Mouse (Mus musculus): ENCODE results near the gene Sec14l1. TPM values are rescaled to one million over a fixed set of nuclear protein-coding genes. Genes with fewer than 3 reads are reported as not detected.

Gene Sec14l1
- total RNA-seq, 2 experiments from 2014 or later = 151 to 152 TPM

DNA sequence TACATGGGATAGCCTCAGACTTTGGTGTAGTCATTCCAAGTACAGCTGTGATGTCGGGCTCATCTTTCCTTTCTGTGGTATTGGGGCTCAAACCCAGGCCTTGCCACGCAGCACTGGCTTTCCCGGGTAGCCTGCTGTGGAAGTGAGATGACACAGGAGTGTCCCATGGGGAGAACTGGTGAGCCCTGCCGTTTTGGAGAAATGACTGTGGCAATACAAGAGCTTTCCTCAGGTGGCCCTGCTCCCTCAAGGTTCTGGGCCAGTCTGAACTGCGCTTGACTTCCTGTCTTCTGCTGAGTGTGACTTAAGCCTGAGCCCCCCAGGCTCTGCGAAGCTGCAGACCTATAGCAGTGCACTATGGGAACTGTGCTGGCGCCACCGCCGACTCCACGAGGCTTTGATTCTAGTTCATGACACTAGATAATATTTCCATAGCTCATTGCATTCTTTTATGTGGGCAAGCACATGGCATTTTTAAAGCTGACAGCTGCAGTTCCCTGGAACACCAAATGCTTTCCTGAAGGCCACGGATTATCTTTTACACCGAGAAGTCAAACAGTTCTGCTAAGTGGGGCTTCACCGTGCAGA lies 12.4 kb downstream of the Sec14l1 start:
- no peak for DNase-seq (ENCODE audit: low spot score in 2 of 2)

DNA sequence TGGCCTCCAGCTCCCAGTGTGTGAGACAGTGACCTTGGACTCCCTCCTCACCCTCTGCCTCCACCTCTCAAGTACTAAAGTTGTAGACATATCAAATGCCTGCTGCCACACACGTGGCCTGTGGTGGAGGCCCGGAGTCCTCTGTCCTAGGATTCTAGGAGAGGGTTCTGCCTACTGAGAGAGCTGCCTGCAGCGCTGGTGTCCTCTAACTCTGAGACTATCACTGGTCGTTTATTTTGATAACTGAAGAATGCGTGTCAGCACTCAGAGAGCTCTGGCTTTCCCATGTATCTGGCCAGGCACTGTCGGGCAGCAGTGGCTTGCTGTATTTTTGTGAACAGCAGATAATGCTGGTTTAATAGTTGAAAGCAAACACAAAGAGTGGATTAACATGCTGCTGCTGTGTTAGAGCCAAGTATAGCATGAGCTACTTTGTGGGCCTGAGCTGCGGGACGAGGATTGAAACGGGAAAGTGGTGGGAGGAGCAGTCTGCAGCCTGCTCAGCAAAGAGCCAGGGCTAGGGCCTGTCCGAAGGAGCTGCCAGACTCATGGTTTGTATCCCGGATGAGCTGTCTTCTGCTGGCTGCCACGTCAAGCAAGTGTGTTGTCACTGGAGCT lies 13.1 kb downstream of the Sec14l1 start:
- peak in 1 of 2 experiments; percentile 35 for DNase-seq (ENCODE audit: low spot score in 2 of 2)

DNA sequence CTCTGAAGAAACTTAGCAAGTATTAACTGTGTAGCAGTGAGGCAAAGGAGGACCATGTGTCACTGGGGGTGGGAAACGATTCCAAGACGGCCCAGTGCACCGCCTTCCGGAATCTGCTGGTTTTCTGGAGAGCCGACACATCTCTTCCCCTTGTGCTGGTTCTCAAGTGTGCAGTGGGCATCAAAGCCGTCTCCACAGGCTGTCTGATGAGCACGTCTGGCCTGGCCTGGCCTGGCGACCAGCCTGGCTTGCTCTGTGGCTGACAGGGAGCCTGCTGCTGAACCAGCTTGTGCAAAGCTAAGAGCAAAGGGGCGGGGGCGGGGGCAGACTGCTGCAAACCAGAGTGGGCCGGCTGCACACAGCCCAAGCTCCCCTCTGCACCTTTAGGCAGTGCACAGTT lies 14.5 kb downstream of the Sec14l1 start:
- DNase-seq (ENCODE audit: low spot score in 2 of 2) = peak; percentile 42 to 52

DNA sequence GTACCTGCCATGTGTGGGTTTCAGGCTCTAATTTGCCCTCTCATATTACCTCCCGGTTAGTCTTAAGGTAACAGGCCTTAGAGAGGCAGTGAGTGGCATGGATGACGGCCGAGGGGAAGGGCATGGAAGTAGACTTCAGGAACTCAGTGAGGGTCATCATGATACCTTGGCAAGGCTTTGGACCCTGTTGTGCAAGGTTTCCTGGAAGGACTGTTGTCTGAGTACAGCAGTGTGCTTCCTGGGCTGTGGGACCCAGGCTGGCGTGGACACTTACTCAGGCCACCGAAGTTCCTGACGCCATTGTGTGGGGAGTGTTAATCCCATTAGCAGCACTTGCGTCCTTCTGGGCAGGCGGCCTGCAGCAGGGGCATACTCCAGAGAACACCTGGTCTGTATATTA lies 15.1 kb downstream of the Sec14l1 start:
- no peak for DNase-seq (ENCODE audit: low spot score in 2 of 2)

DNA sequence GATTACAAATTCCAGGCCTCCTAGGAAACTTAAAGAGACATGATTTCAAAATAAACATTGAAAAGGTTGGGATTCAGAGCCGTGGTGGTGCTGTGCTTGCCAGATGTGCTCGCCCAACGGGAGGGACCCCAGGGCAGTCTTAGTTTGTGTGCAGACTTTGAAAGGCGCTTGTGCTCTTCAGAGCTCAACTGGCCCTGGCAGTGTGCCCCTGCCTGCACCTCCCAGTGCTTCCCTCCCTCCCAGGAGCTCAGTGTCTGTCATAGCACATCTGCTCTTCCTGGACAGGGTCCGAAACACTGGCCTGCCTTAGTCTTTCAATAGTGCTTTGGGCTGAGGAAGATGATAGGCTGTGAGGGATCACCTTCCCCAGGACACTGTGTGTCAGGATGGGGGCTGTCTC lies 15.9 kb downstream of the Sec14l1 start:
- DNase-seq (ENCODE audit: low spot score in 2 of 2) = no peak

DNA sequence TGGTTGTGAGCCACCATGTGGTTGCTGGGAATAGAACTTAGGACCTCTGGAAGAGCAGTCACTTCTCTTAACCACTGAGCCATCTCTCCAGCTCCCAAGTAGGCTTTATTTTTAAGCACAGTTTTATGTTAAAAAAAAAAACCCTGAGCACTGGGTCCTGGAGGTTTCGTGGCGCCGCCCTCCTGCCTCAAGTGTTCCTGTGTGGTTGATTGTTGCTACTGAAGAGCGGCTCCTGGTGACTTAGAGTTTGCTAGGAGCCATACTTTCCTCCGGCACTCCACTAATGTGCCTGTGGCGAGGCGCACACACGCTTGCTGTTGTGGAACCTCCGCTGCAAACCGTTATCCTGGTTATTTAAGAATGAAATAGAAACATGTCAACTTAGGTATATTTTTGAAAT lies 16.5 kb downstream of the Sec14l1 start:
- no peak for DNase-seq (ENCODE audit: low spot score in 2 of 2)

DNA sequence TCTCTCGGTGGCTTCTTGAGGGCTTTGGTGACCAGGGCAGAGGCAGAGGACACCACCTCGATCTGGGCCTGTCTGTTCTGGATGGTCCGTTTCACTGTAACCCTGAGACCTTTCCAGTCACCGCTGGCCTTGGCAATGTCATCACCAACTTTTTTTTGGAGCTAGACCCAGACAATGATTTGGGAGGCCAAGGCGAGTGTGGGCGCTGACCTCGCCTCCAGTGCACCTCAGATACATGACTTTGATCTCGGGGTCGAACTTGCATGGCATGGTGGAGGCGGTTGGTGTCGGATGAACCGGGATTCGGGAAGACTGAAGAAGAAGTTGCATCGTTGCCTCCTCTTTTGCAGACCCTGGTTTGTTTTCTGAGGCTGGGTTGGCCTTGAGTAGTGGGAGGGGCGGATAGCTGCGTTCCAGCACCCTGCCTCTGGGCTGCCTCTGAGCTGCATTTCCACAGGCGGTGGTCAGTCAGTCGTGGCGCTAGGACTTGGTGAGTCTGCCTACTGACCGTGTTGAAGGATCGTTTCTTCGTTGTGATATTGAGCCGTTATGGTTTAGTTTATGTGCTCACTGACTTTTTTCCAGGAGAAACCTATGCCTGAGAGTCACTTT lies 19.9 kb downstream of the Sec14l1 start:
- DNase-seq (ENCODE audit: low spot score in 2 of 2) = no peak

DNA sequence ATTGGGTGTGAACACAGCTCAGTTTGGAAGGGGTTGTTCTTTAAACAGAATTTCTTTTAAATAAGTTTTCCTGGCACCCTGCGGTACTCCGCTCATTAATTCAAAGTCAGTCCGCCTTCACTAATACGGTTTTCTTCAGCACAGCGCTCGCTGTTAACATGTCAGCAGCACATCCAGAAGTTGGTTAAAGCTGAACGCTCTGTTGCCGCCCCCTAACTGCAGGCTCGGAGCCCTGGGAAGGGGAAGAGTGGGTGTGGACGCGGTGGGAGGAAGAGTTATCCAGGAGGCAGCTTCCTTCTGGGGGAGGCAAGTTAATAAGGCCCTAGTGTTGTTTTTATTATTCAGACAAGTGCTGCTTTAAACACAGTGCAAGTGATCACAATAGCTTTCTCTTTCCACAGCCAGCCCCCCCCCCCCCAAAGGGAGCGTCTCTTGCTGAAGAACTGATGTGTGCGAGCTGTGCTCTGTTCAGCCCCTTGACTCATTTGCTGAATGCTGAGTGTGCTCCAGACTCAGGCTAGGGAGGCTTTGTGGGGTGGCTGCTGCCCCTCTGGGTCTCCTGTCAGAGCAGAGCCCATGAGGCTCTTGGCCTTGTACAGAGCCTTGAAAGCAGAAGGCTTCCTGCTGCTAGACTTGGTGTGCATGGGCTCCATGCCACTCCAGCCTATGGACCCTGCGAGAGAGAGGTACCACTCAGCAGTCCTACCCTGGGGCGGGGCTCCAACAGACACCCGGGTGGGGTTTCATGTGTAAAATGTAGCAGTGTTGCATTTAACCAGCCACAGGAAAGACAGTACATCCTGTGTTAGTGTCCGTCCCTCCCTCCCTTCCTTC lies 20.7 kb downstream of the Sec14l1 start:
- DNase-seq (ENCODE audit: low spot score in 2 of 2) = no peak

DNA sequence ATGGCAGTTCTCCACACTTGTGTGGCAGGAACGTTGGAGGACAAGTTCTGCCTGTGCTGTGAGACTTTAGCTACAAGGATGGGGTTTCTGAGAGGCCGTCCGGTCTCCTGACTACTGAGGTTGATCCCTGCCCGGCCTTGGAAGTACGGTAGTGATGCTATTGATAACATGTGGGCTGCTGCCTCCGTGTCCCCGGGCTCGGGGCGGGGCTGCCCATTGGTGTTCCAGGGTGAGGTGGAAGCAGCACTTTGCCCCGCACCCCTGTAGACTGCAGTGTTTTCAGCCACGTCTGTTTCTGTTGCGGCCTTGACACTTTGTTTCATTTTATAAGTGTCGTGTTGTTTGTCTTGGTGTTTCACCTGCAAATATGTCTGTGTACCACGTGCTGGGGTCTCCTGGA lies 21.9 kb downstream of the Sec14l1 start:
- DNase-seq (ENCODE audit: low spot score in 2 of 2) = no peak

DNA sequence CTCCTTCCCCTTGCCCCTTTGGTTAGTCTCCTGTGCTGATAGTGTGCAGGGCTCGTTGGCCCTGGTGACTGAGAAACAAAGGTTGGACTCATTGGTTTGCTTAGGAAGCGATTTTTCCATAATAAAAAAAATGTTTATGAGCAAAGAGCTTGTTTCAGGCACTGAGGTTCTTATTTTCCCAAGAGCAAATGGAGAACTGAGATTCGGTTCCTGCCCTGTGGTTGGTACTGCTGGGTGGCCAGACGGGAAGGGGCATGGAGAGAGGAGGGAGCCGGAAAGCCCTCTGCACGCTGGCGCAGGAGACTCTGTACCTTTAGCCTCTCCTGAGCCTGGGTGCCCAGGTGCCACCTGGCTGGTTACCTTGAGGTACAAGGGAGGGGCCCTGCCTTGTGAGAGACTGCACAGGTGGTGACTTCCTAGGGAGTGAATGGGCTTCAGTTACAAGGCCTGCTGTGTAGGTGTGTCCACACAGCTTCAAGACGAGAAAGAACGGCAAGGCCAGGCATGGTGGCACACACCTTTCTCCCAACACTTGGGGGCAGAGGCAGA lies 23.3 kb downstream of the Sec14l1 start:
- no peak for DNase-seq (ENCODE audit: low spot score in 2 of 2)

DNA sequence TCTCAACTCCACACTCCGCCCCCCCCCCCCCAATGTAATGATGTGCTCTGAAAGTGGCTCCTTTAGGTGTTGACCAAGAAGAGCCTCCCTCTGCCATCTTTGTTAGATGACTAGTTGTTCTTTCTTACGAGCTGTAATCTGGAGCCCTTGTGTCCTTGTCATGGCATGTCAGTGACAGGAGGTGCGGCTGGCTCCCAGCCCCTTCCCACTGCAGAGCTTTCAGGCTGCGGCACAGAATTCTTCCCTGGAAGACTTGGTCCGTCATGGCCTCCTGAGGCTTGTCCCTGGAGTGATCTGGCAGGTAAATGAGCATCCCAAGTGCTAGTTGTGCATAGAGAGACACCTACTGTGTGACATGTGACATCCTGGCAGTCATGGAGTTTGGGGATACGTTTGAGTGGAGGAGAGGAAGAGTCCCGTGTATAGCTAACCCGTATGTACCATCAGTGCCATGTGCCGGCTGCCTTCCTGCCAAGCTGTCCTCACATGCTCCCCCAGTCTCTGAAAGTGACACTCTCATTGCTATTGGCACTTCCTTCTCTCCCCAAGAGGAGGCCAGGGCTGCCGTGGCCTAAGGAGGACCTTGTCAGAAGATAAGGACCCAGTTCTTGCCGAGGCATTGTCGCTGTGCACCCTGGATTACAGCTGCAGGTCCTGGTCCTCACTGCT lies 24.0 kb downstream of the Sec14l1 start:
- DNase-seq (ENCODE audit: low spot score in 2 of 2) = no peak

DNA sequence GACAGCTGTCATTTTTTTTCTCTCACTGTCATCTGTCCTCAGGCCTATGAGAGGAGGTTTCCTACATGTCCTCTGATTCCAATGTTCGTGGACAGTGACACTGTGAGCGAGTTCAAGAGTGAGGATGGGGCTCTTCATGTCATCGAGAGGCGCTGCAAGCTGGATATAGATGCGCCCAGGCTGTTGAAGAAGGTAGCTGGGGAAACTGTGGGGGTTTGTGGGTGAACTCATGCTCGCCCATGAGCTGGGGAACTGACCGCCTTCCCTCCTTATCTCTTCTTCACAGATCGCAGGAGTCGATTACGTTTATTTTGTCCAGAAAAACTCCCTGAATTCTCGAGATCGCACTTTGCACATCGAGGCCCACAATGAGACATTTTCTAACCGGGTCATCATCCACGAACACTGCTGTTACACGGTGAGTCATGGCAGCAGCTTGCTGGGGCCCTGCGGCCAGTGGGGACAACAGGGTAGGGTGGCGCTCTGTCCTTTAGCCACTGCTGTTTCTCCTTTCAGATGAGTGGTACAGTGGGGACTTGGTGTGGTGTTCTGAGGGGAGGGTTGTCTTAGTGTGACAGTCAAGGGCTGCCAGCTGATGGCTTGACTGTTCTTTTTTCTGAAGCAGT lies 26.5 kb downstream of the Sec14l1 start:
- DNase-seq (ENCODE audit: low spot score in 2 of 2) = no peak

DNA sequence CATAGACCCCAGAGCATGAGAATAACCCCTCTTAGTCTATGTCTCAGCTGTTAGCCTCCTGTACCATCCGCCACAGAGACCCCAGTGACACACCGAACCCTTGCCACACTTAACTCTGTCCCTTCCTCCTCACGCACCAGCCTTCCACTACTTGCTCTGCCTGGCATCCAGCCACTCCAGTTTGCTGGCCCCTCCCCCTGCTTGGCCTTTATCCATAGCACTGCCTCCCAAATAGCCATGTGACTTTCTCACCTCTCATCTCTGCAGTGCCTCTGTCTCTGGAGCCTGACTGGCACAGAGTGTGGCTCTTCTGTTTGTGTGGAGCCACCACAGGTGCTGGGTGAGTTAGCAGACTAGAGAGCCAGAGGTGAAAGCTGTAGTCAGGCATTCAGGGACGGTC lies 27.5 kb downstream of the Sec14l1 start:
- DNase-seq (ENCODE audit: low spot score in 2 of 2) = no peak

DNA sequence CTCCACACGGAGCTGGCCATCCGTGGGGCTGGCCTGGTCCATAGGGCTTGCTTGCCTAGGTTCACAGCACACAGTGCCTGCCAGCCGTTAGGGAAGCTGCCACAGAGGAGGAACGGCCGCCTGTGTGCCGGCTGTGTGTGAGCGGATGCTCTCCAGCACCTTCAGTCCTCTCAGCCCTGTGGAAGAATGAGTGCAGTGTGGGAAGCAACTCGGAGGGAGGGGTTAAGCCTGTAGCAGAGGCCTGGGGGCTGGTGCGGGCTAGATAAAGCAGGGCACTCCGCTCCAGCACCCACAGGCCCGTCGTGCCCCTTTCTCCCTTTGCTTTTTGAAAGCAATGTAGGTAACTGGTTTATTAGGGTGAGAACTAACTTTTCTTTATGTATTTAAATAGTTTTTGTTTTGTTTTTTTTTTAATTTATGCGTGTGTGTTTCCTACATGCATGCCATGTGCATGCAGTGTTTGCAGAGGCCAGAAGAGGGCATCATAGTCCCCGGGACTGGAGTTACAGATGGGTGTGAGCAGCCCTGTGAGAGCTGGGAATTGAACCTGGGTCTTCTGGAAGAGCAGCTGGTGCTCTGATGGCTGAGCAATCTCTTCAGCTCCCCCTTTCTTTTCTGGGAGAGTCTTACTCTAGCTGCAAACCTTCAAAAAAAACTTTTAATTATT lies 30.6 kb downstream of the Sec14l1 start:
- DNase-seq (ENCODE audit: low spot score in 2 of 2) = no peak

DNA sequence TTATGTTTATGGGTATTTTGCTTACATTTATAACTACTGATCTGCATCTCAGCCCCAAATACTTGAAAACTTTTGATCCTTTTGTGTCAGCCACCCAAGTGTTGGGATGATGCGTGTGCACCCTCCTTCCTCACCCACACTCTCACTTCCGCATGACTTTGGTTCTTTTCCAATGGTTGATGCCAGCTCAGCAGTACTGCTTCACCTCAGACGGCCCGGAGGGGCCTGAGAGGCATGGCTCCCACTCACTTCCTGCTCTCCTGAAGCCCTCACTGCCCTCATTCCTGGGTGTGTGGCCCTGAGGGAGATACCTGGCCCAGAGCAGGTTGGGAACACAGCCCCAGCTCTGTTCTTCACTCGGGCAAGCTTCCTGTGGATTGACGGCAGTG lies 31.1 kb downstream of the Sec14l1 start:
- DNase-seq (ENCODE audit: low spot score in 2 of 2) = no peak

DNA sequence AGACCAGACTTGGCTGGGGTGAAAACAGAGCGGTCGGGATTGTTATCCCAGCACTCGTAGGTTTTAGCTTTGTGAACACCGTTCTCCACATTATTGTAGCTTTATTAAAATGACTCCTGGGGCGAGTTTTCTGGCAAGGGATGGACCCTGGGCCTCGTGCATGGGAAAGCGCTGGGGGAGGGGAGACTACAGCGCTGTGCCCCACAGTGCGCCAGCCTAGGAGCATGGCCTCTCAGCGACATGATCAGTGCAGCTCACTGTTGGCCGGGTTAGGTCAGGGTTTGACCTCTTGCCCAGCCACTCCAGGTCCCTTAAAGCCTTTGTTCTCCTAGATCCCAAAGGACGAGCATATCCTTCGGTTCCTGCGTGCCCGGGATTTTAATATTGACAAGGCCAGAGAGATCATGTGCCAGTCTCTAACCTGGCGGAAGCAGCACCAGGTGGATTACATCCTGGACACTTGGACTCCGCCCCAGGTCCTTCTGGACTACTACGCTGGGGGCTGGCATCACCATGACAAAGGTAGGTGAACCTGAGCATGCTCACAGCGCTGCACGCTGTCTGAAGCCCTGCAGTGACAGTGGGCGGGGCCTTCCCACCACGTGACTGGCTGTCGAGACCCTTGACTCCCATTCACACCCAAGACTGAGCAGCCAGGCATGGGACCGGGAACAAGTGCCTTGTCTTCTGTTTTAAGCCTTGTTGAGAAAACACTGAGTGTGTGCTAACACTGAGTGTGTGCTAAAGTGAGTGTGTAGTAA lies 32.0 kb downstream of the Sec14l1 start:
- DNase-seq (ENCODE audit: low spot score in 2 of 2) = no peak

DNA sequence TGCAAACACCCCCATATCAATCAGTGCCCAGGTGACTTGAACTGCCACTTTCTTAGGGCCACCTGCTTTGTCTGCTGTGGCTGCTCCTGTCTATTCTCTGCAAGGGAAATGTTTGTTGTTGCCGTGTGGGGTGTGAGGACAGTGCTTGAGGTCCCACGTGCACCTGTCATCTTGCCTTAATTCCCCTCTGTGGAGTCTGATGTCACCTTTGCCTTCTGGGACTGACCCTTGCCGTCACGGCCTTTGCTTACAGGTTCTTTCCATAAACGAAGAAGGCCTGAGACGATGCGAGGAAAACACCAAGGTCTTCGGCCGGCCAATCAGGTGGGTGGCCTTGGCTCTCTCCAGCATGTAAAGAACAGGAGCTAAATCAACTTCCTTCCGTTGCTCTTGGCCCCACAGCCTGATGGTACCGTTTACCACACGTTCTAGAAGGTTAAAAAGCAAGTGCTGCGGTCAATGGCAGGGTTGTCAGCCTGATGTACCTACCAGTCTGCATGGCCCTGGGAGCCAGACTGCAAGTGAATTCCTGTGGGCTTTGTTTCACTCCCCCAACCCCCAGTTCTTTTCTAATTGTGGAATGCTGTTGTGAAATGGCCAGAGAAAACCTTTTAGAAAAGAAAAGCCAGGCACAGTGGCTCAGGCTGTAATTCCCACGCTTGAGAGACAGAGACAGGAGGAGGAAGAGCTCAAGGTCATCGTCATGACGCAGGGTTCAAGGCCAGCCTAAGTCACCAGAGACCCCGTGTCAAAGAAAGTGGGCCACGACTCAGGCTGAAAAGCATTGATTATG lies 34.1 kb downstream of the Sec14l1 start:
- DNase-seq (ENCODE audit: low spot score in 2 of 2) = no peak

DNA sequence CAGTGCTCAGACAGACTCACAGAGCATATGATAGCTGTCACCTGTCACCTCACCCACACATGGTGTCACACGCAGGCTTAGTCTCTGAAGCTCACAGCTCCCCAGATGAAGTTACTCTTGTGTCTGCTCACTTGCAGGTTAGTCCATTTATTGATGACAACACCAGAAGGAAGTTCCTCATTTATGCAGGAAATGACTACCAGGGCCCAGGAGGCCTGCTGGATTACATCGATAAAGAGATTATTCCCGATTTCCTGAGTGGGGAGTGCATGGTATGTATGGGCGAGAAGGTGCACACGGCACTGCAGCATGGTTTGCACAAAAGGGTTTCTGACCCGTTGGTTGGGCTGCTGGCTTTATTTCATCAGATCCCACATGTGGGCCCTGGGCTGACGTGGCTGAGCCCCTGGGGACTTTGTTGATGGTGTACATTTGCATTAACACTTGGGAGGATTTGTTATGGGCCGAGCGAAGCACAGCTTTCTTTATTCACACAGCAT lies 35.5 kb downstream of the Sec14l1 start:
- DNase-seq (ENCODE audit: low spot score in 2 of 2) = no peak

DNA sequence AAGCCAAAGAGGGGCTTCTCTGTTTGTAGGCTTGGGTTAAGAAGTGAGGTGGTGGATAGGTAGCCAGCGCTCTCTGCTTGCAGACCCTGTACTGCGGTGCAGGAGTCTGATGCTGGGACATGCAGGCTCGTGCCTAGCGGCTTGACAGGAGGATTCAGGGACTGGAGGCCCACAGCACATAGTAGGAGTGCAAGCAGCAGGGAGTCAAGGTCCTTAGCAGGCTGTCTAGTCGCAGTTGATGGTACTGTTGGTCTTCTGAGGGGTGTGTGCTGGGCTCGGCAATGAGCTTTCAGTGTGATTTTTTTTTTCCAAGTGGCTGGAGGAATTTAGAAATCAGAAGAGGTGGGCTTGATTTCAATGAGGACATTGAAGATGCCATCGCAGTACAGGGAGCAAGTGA lies 36.5 kb downstream of the Sec14l1 start:
- DNase-seq (ENCODE audit: low spot score in 2 of 2) = no peak
